Mouse (Mus musculus) lung, embryonic 16.5 days (tissue): ENCODE data around the gene Camk1d. TPM values are rescaled to one million over a fixed set of nuclear protein-coding genes. Genes with fewer than 3 reads are reported as not detected.

ENCODE experiments used
- ATAC-seq: fragments of 200-750 bp; cut with Nextera tagmentation; 2 replicates; pipeline ENCODE4 v1.8.0; 2017; ENCODE audit warnings: low read depth, mild to moderate bottlenecking, moderate library complexity
- H3K27ac ChIP-seq: fragments of 300-500 bp; sonication (generic); 2 replicates; pipeline ENCODE4 v1.5.1; 2014; ENCODE audit warnings: mild to moderate bottlenecking, control low read depth, low read length
- H3K27me3 ChIP-seq: fragments of 300-500 bp; sonication (generic); 2 replicates; pipeline ENCODE4 v1.6.1; 2014; ENCODE audit warnings: low read depth, low read length, mixed read lengths; ENCODE audit not compliant: control insufficient read depth, insufficient read depth
- H3K36me3 ChIP-seq: fragments of 300-500 bp; sonication (generic); 2 replicates; pipeline ENCODE4 v1.6.1; 2014; ENCODE audit warnings: low read length; ENCODE audit not compliant: control insufficient read depth, insufficient read depth
- H3K4me1 ChIP-seq: fragments of 300-500 bp; sonication (generic); replicated peaks from 2 replicates; pipeline ENCODE4 v1.6.1; 2014; ENCODE audit warnings: low read length, mixed read lengths; ENCODE audit not compliant: control insufficient read depth, insufficient read depth
- H3K4me2 ChIP-seq: fragments of 300-500 bp; sonication (generic); 2 replicates; pipeline ENCODE4 v1.6.1; 2014; ENCODE audit warnings: low read depth, low read length, control low read depth
- H3K4me3 ChIP-seq: fragments of 300-500 bp; sonication (generic); 2 replicates; pipeline ENCODE4 v1.5.1; 2014; ENCODE audit warnings: mild to moderate bottlenecking, low read length, control low read depth
- H3K9ac ChIP-seq: fragments of 300-500 bp; sonication (generic); 2 replicates; pipeline ENCODE4 v1.6.1; 2014; ENCODE audit warnings: low read length, control low read depth
- H3K9me3 ChIP-seq: fragments of 300-500 bp; sonication (generic); 2 replicates; pipeline ENCODE4 v1.6.1; 2016; ENCODE audit warnings: low read length; ENCODE audit not compliant: control insufficient read depth
- WGBS: fragments of 180-500 bp; shearing (Covaris S2); extraction: QIAGEN DNeasy Blood & Tissue Kit; methylation state at CpG from one replicate; pipeline ENCODE4 v1.1.7; 2014; 5-methylcytosine and 5-hydroxymethylcytosine counted together
- polyA plus RNA-seq: library from polyadenylated mRNA; unstranded; fragments of >200 nt; fragmentation: Nextera tagmentation; extraction: Ambion mirVana; gene quantifications from 2 replicates; pipeline ENCODE4 v1.2.1, GENCODE M21; 2015

Camk1d gene
- 1.7 and 1.9 TPM in 2 replicates for polyA plus RNA-seq

DNA sequence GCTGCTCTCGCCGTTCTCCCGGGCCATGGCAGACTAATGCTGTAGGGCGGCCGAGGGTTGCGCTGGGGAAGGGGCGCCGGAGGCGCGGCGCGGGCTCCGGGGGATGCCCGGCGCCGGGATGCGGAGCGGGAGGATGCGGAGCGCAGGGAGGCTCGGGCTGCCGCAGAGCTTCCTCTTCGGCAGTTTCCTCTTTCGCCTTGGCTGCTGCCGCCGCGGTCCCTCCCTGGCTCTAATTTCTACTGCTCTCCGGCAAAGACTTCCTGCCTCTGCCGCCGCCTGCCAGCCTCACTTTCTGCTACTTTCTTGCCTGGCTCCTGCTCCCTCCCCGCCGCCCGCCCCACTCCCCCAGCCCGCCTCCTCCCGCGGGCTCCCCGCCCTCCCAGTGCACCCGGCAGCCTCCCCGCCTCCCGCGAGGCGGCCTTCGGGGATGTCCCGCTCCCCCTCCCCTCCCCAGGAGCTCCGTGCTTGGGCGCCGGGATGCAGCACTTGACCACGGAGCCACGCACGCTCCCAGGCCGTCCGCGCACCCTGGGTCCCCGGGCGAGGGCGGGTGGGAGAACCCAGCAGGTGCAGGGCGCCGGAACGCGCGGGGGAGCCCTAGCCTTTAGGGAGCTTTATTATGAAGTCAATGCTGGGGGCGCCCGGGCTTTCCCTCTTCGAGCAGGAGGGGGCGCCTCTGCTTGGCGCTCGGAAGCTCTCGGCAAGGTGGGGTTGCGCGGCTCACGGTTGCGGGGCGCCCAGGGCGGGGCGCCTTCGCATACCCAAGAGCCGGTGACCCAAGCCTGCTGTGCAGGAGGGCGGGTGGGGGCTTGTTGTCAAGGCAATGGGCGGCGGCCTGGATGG lies at the start of gene Camk1d:
Gene Camk1d, minus strand, starts transcription at position 305 of the 843 bp plus-strand sequence.
- H3K27me3 ChIP-seq: peaks cover 34% of the 10 kb centered on the region
- H3K4me2 ChIP-seq: peak within 1 kb of the TSS; percentile 98
- peak; percentile 77 for ATAC-seq
- peak within 1 kb of the TSS; percentile 67 for H3K4me3 ChIP-seq
- WGBS: under 1% methylated on average over 60 of the region's 80 CpGs
- H3K36me3 ChIP-seq: no peaks in the 10 kb centered on the region
- H3K9ac ChIP-seq: peak within 1 kb of the TSS; percentile 60
- no peak within 1 kb of the TSS for H3K27ac ChIP-seq
- H3K4me1 ChIP-seq: peaks cover 11% of the 10 kb centered on the region
- peaks cover 3% of the 10 kb centered on the region for H3K9me3 ChIP-seq

DNA sequence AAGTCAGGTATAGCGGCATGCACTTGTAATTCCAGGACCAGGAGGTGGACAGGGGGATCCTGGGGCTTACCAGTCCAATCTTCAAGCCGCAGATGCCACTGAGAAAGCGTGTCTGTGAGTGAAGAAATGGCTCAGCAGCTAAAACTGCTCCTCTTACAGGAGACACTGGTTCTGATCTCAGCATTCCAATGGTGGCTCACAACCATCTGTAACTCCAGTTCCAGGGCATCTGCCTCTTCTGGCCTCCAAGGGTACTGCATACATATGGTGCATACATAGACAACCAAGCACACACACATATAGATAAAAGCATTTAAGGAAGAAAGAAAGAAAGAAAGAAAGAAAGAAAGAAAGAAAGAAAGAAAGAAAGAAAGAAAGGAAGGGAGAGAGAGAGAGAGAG lies 47.7 kb upstream of the Camk1d start:
- Histone ChIP-seq H3K4me3 (no peak overlapping the region), H3K9ac (no peak overlapping the region), H3K9me3 (no peaks in the 10 kb centered on the region), H3K27me3 (no peaks in the 10 kb centered on the region), H3K4me1 (no peaks in the 10 kb centered on the region), H3K4me2 (no peak overlapping the region), H3K27ac (no peak overlapping the region), H3K36me3 (no peaks in the 10 kb centered on the region)
- ATAC-seq: no peak
- WGBS: 91% methylated on average over 3 of the region's 3 CpGs

DNA sequence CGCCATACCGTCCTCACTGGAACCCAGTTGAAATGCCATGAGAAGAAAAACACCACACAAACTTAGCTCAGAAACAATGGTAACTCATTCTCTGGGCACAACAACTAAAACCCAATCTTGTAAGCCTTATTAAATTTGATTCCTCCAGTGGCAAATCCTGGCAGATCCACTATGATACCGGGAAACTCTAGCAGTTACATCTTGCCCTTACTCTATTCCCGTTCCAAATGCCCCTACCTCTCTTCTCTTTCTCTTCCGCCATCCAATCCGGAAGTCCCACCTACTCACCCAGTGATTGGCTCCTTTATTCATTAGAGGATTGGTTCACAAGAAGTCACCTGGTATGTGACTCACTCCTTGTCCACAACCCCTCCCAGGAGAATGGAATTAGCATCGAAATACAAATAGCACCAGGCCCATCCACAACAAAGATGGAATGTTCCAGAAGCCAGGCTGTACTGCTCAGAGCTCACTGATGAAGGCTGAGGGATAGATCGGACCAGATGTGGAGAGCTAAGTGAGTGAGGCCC lies 46.2 kb upstream of the Camk1d start:
- Histone ChIP-seq H3K4me2 (no peak overlapping the region), H3K4me1 (no peaks in the 10 kb centered on the region), H3K27me3 (no peaks in the 10 kb centered on the region), H3K9ac (no peak overlapping the region), H3K9me3 (no peaks in the 10 kb centered on the region), H3K27ac (no peak overlapping the region), H3K36me3 (no peaks in the 10 kb centered on the region), H3K4me3 (no peak overlapping the region)
- ATAC-seq: no peak
- 89% methylated on average over 8 of the region's 8 CpGs for WGBS

DNA sequence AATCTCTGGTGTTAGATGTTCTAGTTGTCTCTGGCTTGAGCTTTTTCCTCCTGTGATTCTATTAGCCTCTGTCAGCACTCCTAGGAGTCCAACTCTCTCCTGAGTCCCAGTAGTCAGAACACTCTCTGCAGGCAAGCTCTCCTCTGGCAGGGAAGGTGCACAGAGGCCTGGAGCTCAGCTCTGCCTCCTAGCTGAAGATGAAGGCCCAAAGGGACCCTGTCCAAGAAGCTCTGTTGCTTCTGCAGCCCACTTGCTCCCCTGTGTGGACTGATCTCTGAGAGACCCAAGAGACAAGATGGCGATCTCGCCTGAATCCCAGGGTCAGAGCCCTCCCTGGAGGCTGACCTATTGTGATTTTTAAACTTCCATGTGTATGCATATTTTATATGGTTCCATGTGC lies 44.3 kb upstream of the Camk1d start:
- WGBS: 86% methylated on average over 2 of the region's 2 CpGs
- H3K36me3 ChIP-seq: no peaks in the 10 kb centered on the region
- no peak overlapping the region for H3K4me2 ChIP-seq
- H3K4me1 ChIP-seq: no peaks in the 10 kb centered on the region
- H3K4me3 ChIP-seq: no peak overlapping the region
- no peaks in the 10 kb centered on the region for H3K9me3 ChIP-seq
- H3K27ac ChIP-seq: no peak overlapping the region
- no peak for ATAC-seq
- no peaks in the 10 kb centered on the region for H3K27me3 ChIP-seq
- H3K9ac ChIP-seq: no peak overlapping the region

DNA sequence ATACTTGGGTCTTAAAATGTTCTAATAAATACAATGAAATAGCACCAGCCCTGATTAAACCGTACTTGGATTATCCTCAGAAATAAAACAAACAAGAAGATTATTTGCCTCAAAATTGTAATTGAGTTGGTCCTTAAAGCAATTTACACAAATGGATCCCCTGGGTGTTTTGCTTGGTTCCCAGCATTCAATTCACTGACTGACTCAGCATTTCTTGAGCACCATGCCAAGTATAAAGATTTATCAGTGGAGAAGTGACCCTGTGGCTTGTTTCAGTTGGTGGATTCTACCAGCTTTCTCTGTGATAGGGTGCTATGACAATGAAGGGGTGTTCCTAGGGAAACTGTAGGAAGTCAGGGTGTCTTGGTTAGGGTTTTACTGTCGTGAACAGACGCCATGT lies 36.6 kb upstream of the Camk1d start:
- Histone ChIP-seq H3K27me3 (no peaks in the 10 kb centered on the region), H3K4me3 (no peak overlapping the region), H3K9ac (no peak overlapping the region), H3K4me2 (no peak overlapping the region), H3K27ac (no peak overlapping the region), H3K36me3 (no peaks in the 10 kb centered on the region), H3K9me3 (no peaks in the 10 kb centered on the region), H3K4me1 (0 out of 2 replicates have a peak, but pooled peaks cover 4% of the 10 kb centered on the region)
- no peak for ATAC-seq
- WGBS: 78% methylated on average over 3 of the region's 3 CpGs

DNA sequence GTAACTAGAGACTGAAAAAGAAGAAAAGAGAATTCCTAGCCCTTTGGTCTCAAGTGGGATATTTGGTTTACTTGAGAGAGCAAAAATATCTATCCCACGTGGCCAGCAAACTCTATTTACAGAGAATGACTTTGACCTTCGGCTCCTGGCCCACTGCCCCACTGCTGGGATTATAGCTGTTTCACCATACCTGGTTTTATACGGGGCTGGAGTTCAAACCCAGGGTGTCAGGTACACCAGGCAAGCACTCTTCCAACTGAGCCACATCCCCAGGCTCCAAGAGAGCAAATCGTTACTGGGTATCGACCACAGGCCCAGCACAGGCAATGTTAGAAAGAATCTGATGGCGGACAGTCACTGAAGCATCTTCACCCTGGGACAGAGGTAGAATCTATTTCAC lies 34.9 kb upstream of the Camk1d start:
- no peaks in the 10 kb centered on the region for H3K36me3 ChIP-seq
- no peak overlapping the region for H3K4me2 ChIP-seq
- H3K9me3 ChIP-seq: no peaks in the 10 kb centered on the region
- no peak overlapping the region for H3K4me3 ChIP-seq
- H3K27me3 ChIP-seq: no peaks in the 10 kb centered on the region
- no peak overlapping the region for H3K9ac ChIP-seq
- no peak for ATAC-seq
- WGBS: 63% methylated on average over 6 of the region's 6 CpGs
- H3K4me1 ChIP-seq: 0 out of 2 replicates have a peak, but pooled peaks cover 4% of the 10 kb centered on the region
- no peak overlapping the region for H3K27ac ChIP-seq

DNA sequence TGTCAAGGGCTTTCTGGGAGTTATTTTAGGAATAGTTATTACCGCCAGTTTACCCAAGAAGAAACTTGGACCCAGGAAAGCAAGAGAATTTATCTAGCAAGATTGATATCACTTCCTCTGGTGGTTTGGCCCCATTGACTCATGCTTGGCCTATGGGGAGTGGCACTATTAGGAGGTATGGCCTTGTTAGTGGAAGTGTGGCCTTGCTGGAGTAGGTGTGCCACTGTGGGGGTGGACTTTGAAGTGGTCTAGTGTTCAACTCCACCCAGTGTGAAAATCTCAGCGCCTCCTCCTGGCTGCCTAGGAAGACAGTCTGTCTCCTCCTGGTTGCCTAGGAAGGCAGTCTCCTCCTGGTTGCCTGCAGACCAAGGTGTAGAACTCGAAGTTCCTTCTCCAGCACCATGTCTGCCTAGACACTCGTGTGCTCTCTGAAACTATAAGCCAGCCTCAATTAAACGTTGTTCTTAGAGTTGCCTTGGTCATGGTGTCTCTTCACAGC lies 33.3 kb upstream of the Camk1d start:
- WGBS: 85% methylated on average over 5 of the region's 5 CpGs
- H3K27ac ChIP-seq: no peak overlapping the region

DNA sequence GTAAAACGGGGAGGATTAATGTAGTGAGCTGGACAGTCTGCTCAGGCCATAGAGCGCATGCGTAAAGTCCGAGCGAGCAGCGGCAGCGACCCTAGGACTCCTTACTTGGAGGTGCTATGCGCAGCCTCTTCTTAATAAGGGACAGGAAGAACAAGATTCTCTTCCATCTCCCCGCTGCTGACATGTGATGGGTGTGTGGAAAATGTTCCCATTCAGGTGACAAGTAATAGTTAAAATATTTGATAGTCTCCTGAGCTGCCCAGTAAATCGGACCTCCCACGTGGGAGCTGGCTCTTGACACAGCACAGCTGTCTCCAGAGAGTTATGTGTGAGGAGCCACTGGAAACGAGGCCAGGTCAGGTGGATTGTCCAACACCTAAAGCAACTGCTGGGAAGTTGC lies 32.2 kb upstream of the Camk1d start:
- H3K4me2 ChIP-seq: peak overlapping the region; percentile 53
- H3K27me3 ChIP-seq: no peaks in the 10 kb centered on the region
- H3K27ac ChIP-seq: no peak overlapping the region
- H3K9me3 ChIP-seq: no peaks in the 10 kb centered on the region
- no peaks in the 10 kb centered on the region for H3K36me3 ChIP-seq
- H3K9ac ChIP-seq: peak overlapping the region; percentile 20; the same call in 1 of the 2 replicates
- 31% methylated on average over 12 of the region's 12 CpGs for WGBS
- peak overlapping the region; percentile 26 for H3K4me3 ChIP-seq
- H3K4me1 ChIP-seq: 0 out of 2 replicates have a peak, but pooled peaks cover 4% of the 10 kb centered on the region
- peak; percentile 45; the same call in 1 of the 2 replicates for ATAC-seq

More for the DNA sequence above, 33.3 kb upstream of the Camk1d start:
- no peaks in the 10 kb centered on the region for H3K9me3 ChIP-seq
- ATAC-seq: no peak
- H3K4me1 ChIP-seq: 0 out of 2 replicates have a peak, but pooled peaks cover 4% of the 10 kb centered on the region
- no peak overlapping the region for H3K9ac ChIP-seq
- no peaks in the 10 kb centered on the region for H3K36me3 ChIP-seq
- no peak overlapping the region for H3K4me3 ChIP-seq
- no peaks in the 10 kb centered on the region for H3K27me3 ChIP-seq
- H3K4me2 ChIP-seq: no peak overlapping the region

DNA sequence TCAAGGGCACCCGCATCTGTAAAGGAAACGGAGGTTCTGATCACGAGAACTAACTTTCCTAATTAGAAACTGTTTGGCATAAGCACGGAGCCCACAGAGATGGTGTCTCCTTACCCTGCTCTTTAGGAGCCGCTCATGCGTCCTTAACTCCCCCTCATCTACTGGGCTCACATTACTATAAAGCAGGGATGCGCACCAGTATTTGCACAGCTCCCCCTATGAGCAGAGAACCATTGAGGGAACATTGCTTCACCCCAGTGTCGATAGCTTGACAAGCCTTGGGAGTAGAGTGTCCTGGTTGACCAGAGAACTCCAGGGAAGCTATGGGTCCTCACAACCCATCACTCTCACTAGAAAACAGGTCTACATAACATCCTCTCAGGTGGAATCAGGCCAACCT lies 29.6 kb upstream of the Camk1d start:
- H3K27me3 ChIP-seq: no peaks in the 10 kb centered on the region
- no peak overlapping the region for H3K4me3 ChIP-seq
- H3K4me1 ChIP-seq: 0 out of 2 replicates have a peak, but pooled peaks cover 4% of the 10 kb centered on the region
- H3K36me3 ChIP-seq: no peaks in the 10 kb centered on the region
- 89% methylated on average over 8 of the region's 8 CpGs for WGBS
- H3K9ac ChIP-seq: no peak overlapping the region
- H3K4me2 ChIP-seq: no peak overlapping the region
- no peak for ATAC-seq
- H3K27ac ChIP-seq: no peak overlapping the region
- no peaks in the 10 kb centered on the region for H3K9me3 ChIP-seq
